Mouse (Mus musculus): ENCODE measurements at regions not wholly inside any gene's neighbourhood (a gene's known extent, or its start where the extent isn't known, plus 50 kb on each side); places are given as distances from the start of the nearest gene placed in this dataset.
A peak's percentile ranks its signal among the peaks of the same experiment; 100 is the strongest.
"Not testable (repeated sequence)": the region's sequence is repeated elsewhere in the genome, so short reads cannot be mapped to it uniquely, and the experiment has no call there.

DNA sequence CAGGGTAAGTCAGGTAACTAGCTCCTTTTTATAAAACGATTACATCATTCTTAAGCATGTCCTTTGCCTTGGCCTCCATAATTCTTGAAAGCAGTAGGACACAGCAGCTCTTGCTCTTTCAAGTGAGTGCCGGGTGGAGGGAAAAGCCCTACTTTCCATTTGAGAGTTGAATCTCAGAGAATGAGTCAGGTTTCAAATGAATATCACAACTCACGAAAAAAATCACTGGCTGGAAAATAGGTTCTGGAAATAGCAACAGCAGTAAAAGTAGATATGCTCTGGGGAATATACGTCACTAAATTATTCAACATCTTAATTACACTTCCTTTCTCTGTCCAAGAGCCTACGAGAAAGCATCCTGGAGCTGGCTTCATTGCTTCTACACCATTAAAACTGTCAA, 250.5 kb downstream of the Kcnc2 start:
- DNase-seq, result no peak

DNA sequence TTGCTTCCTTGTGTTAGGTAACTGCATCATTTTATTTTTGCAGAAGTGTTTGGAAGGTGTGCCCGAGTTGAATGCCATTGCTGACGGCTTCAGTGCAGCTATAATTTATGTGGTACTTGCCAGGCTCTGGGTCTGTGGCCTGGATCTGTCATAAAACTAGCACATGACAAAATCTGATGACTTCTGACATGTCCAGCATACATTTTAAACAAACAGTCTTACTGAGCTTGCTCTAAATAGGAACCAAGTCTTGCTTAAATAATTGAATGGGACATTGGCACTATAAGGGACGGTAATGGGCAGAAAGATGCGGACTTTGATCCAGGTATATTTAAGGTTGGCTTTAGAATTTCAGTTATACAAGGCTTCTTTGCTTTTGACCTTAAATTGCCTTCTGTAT, 272.1 kb downstream of the Kcnc2 start:
- DNase-seq, result no peak

DNA sequence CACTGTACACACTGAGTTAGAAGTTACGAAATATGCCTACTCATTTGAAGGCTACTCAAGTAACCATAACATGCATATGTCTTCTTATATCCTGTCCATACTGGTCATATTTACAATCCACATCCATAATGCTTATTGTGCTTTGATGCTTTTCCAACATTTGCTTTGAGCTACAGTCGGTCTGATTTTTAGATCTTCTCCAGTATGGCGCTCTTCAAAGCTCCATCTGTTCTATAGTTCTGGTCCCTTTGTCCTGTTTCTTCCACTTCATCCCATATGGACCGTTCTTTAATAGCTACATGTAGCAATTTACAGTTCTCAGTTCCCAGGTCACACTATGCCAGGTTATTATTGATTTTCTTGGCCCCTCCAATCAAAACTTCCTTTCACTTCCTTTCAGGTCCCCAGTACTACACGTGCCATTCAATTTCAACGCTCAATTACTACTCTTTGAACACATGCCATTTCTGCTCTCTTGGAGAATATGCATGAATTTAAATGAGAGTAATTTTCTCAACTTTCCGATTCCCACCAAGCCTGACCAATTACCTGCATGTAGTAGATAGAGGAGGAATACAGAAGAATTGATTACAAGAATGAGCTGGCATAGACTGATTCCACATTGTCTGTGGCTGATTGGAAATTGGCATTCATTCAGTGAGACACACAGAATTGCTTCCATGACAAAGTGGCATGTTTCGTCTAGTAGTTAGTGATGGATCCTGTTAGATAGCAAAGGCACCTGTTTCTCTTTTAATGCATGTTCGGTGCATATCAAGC, 301.0 kb downstream of the Kcnc2 start:
- peak in 1 of 2 experiments; percentile 1 for DNase-seq

DNA sequence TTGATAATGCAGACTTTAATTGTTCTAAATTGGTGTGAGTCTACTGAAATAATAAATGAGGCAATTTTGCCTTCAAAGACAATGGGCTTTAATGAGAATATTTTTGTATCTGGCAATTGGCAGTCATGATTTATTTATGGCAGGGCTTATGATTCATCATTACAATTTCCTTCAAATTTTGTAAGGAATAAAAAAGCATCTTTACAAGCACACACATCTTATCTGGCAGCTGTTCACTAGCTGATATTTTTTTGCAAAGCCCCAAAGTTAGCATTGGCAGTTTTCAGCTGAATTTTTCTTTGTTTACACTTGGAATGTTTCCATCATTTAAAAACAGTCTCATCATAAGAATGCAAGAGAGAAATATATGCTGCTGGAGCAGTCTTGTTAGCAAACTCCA, 301.6 kb downstream of the Kcnc2 start:
- no peak for DNase-seq

DNA sequence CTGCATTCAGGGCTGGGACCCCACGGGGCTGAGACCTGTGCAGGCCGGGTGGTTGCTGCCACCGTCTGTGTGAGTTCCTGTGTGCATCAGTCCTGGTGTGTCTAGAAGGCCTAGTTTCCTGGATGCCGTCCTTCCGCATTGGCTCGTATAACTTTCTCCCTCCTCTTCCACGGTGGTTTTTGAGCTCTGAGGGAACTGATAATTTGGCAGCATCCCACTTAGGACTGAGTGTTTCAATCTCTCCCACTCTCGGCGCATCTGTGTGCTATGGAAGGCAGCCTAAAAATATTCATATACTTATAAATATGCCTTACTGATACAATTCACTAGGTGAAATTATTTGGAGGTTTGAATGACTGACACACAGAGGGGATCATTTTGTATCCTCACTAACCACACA, 314.0 kb downstream of the Kcnc2 start:
- DNase-seq, result no peak

DNA sequence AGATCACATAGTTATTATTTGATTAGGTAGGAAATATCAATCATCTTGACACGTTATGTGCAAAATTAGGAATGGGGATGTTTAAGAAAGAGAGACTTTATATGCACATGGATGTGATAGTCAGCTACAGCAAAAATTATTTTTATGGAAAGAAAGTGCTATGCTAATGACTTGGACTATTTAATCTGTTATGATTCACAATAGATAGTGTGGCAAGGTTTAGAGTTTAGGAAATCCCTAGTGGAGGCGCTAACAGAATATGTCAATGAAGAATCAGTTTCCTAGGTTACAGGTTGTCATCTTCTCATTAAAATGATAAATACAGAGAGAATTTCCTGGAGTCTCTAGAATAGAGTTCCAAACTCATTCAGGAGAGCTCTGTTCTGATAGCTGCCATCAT, 323.4 kb downstream of the Kcnc2 start:
- DNase-seq, result no peak

DNA sequence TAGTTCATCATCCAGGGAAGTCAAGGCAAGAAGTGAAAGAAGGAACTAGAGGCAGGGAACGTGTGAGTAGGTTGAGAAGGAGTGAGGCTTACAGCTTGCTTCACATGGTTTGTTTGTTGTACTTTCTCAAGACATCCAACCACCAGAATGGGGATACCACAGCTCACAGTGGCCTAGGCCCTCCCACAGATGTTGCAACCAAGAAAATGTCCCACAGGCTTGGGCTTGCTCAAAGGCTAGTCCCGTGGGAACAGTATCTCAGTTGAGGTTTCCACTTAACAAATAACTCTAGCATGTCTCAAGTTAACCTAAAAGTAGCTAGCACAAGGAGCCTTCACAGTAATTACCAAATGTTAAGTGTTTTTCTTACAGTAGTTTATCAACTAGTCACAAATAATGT, 323.2 kb downstream of the Atxn7l3b start:
- DNase-seq, result no peak

DNA sequence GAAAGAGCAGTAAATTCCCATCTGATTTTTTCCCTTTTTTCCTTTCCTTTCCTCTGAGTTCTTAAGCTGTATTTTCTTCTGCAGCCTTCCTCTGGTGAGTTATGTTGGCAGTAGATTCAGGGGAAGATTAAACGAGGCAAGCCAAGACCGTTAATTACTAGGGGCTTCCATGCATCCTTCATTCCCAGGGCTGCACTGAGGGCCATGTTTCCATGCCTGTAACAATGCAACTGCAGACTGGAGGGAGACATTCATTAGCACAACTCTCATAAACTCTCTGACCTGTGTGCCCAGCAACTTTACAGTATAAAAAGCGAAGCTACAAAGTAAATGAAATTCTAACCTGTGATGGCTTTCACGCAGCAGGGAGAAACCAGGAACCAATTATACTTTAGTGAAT, 321.2 kb downstream of the Atxn7l3b start:
- no peak for DNase-seq

DNA sequence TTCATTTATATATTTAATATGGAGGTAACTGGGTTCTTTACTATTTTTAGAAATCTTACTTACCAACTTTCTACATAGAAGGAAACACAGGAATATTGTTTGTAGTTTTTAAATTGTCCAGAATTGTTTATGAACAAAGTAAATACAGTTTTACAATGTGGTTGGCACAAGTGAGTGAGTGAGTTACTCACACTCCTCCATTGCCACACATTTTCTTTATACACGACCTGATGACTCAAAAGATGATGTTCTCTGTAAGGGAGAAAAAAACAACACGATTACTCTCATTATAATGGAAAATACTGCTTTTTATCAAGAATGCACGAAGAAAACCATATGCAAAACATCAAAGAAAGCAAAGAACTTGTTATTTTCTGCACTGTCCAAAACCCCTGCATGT, 317.1 kb downstream of the Atxn7l3b start:
- no peak for DNase-seq

DNA sequence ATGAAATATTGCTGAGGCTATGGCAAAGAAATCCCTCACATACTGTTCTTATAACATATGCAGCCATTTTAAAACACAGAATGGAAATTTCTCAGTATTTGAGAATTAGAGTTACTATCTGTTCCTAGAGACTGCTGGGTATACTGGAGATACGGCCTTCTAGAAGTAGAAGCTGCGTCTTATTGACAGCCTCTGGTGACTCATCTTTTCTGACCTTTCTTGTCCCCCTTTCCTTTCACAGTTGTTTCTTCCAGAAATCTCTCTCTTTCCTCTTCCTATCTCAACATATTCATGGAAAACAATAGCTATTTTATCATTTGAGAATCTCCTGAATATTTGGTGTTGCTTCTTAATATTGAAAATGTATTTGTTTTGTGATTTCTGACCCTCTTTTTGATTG, 315.1 kb downstream of the Atxn7l3b start:
- no peak for DNase-seq

DNA sequence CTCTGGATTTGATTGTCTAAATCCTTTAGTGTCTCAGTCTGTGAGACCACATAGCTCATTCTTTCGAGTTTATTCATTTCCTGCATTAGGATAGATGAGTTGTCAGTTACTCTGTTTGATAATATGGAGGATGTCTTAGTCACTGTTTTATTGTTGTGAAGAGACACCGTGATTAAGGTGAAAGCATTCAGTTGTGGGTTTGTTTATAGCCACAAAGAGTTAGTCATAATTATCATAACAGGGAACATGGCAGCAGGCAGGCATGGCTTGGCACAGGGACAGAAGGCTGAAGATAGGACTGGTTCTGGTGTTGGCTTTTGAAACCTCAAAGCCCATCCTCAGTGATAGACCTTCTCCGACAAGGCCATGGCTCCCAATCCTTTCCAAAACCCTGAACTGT, 314.6 kb downstream of the Atxn7l3b start:
- DNase-seq, result no peak

DNA sequence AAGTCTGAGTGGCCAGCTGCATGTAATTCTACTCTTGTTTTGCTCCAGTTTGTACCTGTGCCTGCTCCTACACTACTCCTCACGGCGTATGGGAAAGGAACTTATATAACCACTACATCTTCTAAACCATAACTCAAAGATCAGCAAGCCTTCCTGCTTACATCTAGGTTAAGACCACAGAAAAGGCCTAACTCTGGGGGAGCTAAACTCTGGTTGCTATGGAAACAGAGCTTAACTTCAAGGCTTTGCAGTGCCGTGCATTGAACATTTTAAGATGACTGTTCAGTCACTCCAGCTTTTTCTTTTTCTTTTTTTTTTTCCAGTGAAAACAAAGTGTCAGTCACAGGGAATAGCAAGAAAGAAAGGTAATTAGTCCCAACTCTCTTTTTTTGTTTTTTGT, 309.1 kb downstream of the Atxn7l3b start:
- no peak for DNase-seq

DNA sequence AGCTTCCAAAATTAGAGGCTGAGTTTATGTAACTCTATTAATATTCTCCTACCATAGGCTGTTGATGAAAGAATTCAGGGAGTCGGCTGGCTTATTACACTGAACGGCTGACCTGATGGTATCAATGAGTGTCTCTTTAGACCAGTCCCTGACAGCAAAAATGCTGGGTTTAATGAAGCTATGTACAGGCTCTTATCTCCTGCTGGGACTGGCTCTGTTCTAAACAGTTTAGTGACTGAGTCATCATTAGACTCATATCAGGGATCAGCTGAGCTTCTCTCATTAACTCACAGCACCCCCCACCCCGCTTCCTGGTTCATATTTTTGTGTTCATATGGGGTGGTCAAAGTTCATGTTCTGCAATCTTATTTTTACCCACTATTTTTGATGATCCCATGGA, 299.0 kb downstream of the Atxn7l3b start:
- DNase-seq, result no peak

DNA sequence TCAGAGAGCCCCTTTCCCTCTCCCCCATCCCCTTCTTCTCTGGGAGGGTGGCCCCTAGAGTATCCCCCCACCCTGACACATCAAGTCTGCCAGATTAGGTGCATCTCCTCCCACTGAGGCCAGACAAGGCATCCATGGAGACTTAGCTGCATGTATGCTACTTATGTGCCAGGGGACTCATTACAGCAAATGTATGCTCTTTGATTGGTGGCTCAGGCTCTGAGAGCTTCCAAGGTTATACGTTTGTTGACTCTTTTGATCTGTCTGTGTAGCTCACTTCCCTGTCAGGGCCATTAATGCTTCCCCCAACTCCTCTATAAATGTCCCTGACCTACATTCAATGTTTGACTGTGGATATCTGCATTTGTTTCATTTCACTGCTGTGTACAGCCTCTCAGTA, 293.6 kb downstream of the Atxn7l3b start:
- DNase-seq, result no peak

DNA sequence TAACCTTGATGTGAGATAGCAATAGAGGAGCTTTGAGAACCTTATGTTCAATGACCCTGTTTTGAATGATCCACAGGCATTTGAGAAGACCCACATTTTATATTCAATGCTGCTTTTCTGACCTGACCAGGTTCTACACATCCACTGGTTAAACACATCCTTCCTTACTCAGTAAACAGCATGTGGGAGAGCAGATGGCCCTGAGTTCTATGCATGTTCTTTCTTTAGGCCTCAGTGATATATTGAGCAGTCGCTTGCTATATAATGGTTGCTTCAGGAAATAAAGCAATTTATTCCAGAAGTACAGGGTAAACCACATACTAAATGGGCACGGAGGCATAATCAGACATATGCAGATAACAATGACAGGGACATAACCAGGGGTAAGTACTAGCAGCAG, 292.2 kb downstream of the Atxn7l3b start:
- DNase-seq, result no peak

DNA sequence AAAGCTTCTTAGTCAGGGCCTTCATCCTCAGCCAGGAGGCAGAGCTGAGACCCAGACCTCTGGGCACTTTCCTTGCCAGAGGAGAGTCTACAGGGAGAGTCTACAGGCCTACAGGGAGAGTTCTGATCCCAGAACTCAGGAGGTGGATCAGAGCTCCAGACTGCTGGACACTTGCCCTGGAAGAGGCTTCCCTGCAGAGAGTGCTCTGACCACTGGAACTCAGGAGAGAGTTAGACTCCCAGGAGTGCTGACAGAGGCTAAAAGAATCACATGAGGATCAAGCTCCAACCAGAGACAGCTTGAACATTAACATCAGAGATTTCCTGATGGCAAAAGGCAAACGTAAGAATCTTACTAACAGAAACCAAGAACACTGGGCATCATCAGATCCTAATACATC, 288.2 kb downstream of the Atxn7l3b start:
- DNase-seq, result not testable (repeated sequence)

DNA sequence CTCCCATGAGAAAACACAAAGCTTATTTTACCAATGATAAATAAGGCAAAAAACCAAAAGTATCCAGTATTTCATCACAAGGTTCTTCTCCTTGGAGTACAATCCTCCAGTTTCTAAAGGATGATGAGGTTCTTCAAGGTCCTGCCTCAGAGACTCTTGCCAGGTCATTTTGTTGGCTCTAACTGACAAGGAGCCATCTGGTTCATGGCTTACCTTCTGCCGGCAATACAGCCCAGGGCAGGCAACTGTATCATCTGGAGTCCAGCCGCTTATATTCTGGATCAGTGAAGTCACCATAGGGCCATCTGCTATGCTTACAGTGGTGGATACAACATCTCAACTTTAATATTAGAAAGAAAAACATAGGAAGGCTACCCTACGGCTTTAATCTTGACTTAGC, 279.8 kb downstream of the Atxn7l3b start:
- peak; percentile 51 to 52 for DNase-seq

Measured in cerebellum, postnatal 10 days (tissue).